Mouse (Mus musculus): ENCODE results near the gene Ulk4. TPM values are rescaled to one million over a fixed set of nuclear protein-coding genes. Genes with fewer than 3 reads are reported as not detected.

Gene Ulk4
- polyA plus RNA-seq, 1 experiment from 2014 or later: 198 TPM

DNA sequence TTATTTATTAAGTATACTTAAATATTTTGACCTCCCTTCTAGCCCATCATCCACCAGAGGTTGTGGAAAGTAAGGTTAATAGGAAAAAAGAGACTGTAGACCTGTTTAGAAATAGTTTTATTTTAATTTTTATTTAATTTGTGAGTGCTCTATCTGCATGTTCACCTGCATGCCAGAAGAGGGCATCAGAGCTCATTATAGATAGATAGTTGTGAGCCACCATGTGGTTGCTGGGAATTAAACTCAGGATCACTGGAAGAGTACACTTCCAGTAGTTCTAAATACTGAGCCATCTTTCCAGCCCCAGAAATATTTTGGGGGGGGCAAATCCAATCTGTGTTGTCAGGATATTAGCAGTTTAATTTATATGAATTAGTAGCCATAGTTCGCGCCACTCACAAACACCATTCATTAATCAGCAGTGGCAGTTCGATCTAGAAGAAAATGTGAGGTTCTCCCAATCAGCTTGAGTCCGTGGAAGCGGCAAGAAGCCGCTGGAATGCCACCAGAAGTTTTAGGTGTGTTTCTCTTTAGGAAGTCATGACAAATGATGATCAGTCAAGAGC is 6.7 kb upstream of the Ulk4 start:
- no peaks in the 10 kb centered on the region for H3K4me1 ChIP-seq
- H3K4me3 ChIP-seq: no peak overlapping the region
- WGBS: 99% methylated on average over 6 of the region's 6 CpGs
- H3K9me3 ChIP-seq: peaks cover 10% of the 10 kb centered on the region; the same call in 1 of the 2 replicates
- no peak for ATAC-seq (ENCODE audit: insufficient number of reproducible peaks, insufficient read depth, low FRiP score, low TSS enrichment)
- H3K27me3 ChIP-seq: no peaks in the 10 kb centered on the region
- H3K27ac ChIP-seq: no peak overlapping the region
- peaks cover 6% of the 10 kb centered on the region; the same call in 1 of the 2 replicates for H3K36me3 ChIP-seq
- no peak overlapping the region for H3K9ac ChIP-seq
- H3K4me2 ChIP-seq (replicated peaks): no peak overlapping the region

DNA sequence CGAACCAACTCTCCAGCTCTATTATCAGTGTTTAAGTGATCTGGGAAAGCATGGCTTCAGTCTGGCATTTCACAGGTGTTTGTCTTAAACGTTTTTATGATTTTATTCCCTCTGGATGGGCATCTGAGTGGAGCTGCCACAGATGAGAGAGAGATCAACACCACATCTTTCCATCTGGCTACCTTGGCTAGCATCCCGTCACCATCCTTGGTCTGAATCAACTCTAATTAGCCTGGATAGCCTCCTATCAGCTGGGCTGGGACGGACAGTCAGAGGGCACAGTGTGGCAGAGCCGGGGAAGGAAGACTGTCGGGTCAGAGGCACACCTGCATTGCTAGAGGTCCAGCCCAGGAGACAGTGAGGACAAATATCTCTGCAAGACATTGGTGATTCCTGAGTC is 4.9 kb upstream of the Ulk4 start:
- Histone ChIP-seq H3K36me3 (peaks cover 6% of the 10 kb centered on the region; the same call in 1 of the 2 replicates), H3K9ac (no peak overlapping the region), H3K27me3 (no peaks in the 10 kb centered on the region), H3K4me1 (0 out of 2 replicates have a peak, but pooled peaks cover 6% of the 10 kb centered on the region), H3K27ac (no peak overlapping the region), H3K4me2 (replicated peaks) (no peak overlapping the region), H3K9me3 (peaks cover 10% of the 10 kb centered on the region; the same call in 1 of the 2 replicates), H3K4me3 (no peak overlapping the region)
- no peak for ATAC-seq (ENCODE audit: insufficient number of reproducible peaks, insufficient read depth, low FRiP score, low TSS enrichment)
- 83% methylated on average over 6 of the region's 6 CpGs for WGBS

DNA sequence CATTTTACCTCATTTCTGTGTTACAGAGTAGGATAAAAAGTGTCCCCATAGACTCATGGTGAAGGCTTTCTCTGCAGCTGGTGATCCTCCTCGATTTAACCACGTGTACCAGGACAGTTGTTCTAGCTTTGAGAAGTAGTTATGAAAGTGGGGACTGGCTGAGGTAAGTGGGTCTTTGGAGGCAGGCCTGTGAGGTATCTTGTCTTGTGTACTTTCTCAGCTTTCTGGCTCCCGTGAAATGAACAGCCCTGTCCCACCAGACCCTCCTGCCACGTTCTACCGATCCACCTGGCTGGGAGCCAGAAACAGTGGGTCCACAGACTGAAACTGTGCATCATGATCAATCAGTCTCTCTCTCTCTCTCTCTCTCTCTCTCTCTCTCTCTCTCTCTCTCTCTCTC is 2.2 kb upstream of the Ulk4 start:
- no peak overlapping the region for H3K4me3 ChIP-seq
- 89% methylated on average over 5 of the region's 5 CpGs for WGBS
- H3K27me3 ChIP-seq: no peaks in the 10 kb centered on the region
- peaks cover 6% of the 10 kb centered on the region; the same call in 1 of the 2 replicates for H3K36me3 ChIP-seq
- no peak overlapping the region for H3K27ac ChIP-seq
- no peak for ATAC-seq (ENCODE audit: insufficient number of reproducible peaks, insufficient read depth, low FRiP score, low TSS enrichment)
- H3K4me2 ChIP-seq (replicated peaks): no peak overlapping the region
- peaks cover 10% of the 10 kb centered on the region; the same call in 1 of the 2 replicates for H3K9me3 ChIP-seq
- H3K4me1 ChIP-seq: 0 out of 2 replicates have a peak, but pooled peaks cover 9% of the 10 kb centered on the region
- H3K9ac ChIP-seq: no peak overlapping the region

DNA sequence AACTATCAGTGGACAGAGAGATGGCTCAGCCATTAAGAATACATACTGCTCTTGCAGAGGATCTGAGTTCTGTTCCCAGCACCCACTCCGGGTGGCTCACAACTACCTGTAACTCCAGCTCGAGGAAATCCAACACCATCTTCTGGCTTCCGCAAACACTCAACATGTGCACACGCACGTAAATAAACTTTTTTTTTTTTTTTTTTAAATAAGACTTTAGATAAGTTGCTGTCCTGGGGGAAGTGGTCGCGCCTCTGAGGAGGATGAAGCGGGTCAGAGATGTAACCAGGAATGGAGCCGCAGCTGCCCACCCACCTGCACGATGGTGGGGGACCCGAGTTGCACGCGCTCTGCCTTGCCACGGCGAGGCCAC is 266 bp downstream of the Ulk4 start:
- Histone ChIP-seq H3K27me3 (no peaks in the 10 kb centered on the region), H3K4me2 (replicated peaks) (peak overlapping the region; percentile 77), H3K4me1 (peaks cover 9% of the 10 kb centered on the region; the same call in 1 of the 2 replicates), H3K4me3 (peak overlapping the region; percentile 64), H3K27ac (no peak overlapping the region), H3K9me3 (no peaks in the 10 kb centered on the region), H3K9ac (peak overlapping the region; percentile 62), H3K36me3 (no peaks in the 10 kb centered on the region; the same call in 1 of the 2 replicates)
- ATAC-seq (ENCODE audit: insufficient number of reproducible peaks, insufficient read depth, low FRiP score, low TSS enrichment): peak; percentile 0; the same call in 1 of the 2 replicates
- 14% methylated on average over 15 of the region's 15 CpGs for WGBS

DNA sequence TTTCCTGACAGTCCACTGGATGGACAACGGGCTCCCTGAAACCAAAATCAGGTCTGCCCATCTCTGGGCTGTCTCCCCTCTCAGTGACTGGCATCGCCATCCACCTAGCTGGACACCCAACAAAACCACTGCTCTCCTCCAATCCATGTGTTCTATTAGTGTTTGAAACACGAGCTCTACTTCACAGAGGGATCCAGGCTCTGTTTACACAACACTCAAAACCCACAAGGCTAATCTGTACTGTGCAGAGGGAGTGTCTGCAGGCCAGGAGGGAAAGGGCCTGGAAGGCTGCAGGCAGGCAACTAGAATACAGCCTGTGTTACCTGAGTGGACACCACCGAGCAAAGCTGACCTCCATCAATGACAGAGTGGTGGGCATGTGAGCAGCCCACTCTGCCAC is 5.4 kb downstream of the Ulk4 start:
- WGBS: 64% methylated on average over 4 of the region's 4 CpGs
- no peaks in the 10 kb centered on the region for H3K36me3 ChIP-seq
- no peak overlapping the region for H3K9ac ChIP-seq
- peaks cover 2% of the 10 kb centered on the region; the same call in 1 of the 2 replicates for H3K4me1 ChIP-seq
- no peak overlapping the region for H3K27ac ChIP-seq
- no peaks in the 10 kb centered on the region for H3K9me3 ChIP-seq
- no peak for ATAC-seq (ENCODE audit: insufficient number of reproducible peaks, insufficient read depth, low FRiP score, low TSS enrichment)
- no peak overlapping the region for H3K4me3 ChIP-seq
- H3K4me2 ChIP-seq (replicated peaks): no peak overlapping the region
- no peaks in the 10 kb centered on the region for H3K27me3 ChIP-seq

DNA sequence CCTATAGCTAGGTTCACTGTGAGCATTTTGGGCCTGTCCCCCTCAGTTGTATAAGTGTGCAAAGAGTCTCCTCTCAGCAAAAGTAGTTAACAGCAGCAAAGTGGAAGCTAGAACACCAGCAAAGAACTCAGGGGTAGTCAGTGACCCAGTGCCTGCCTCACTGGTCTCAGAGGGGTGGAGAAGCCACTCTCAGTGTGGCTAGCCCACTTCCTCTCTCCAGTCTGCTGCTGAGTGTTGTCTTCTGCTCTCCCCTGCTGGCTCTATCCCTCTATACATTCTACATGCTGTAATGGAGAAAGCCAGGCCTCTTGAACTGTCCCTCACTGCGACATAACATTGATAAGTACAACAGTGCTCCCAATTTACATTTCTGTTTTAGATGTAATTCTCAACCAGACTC is 5.8 kb downstream of the Ulk4 start:
- Histone ChIP-seq H3K9me3 (no peaks in the 10 kb centered on the region), H3K9ac (no peak overlapping the region), H3K36me3 (no peaks in the 10 kb centered on the region), H3K27me3 (no peaks in the 10 kb centered on the region), H3K4me2 (replicated peaks) (no peak overlapping the region), H3K27ac (no peak overlapping the region), H3K4me3 (no peak overlapping the region), H3K4me1 (no peaks in the 10 kb centered on the region; the same call in 1 of the 2 replicates)
- no peak for ATAC-seq (ENCODE audit: insufficient number of reproducible peaks, insufficient read depth, low FRiP score, low TSS enrichment)
- 83% methylated on average over 1 of the region's 1 CpGs for WGBS

DNA sequence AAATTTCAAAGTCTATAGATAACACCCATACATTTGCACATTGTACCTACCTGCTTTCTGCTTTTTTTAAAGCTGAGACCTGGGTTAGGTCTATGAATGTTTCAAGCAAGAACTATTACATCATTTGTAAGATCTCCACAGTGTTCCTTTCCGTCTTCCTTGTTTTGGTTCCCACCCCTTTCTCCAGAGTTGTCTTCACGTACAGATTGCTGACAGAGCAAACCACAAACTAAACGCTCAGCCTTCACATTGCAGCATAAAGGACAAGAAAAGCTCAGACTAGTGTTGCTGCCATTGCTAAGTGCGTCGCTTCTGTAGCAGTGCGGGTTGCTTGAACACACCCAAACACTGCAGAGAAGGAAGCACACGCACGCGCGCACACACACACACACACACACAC is 11.7 kb downstream of the Ulk4 start:
- Histone ChIP-seq H3K27me3 (no peaks in the 10 kb centered on the region), H3K9me3 (no peaks in the 10 kb centered on the region), H3K4me2 (replicated peaks) (no peak overlapping the region), H3K4me3 (no peak overlapping the region), H3K27ac (no peak overlapping the region), H3K36me3 (no peaks in the 10 kb centered on the region), H3K4me1 (no peaks in the 10 kb centered on the region), H3K9ac (no peak overlapping the region)
- ATAC-seq (ENCODE audit: insufficient number of reproducible peaks, insufficient read depth, low FRiP score, low TSS enrichment): no peak
- WGBS: 81% methylated on average over 10 of the region's 10 CpGs

DNA sequence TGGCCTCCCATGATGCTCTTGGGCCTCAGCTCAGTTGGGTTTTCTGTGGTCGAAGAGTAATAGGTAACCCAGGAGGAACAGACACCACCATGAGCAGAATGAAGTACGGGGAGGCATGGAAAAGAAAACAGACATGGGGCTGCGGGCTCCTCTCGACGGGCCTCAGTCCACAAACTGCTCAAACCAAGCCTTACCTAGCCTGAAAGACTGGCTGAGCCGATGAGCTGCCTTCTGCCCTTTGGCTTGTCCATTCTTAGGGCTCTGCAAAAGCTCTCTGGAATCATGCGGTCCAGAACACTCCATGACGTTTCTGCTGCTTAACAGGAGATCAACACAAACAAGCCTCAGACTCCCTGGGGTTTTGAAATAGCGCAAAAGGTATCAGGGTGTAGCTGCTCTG is 19.9 kb downstream of the Ulk4 start:
- no peak overlapping the region for H3K9ac ChIP-seq
- H3K4me1 ChIP-seq: no peaks in the 10 kb centered on the region
- H3K9me3 ChIP-seq: no peaks in the 10 kb centered on the region
- no peak overlapping the region for H3K4me2 ChIP-seq (replicated peaks)
- H3K36me3 ChIP-seq: peaks cover 6% of the 10 kb centered on the region; the same call in 1 of the 2 replicates
- ATAC-seq (ENCODE audit: insufficient number of reproducible peaks, insufficient read depth, low FRiP score, low TSS enrichment): no peak
- H3K27ac ChIP-seq: no peak overlapping the region
- 77% methylated on average over 9 of the region's 9 CpGs for WGBS
- no peaks in the 10 kb centered on the region for H3K27me3 ChIP-seq
- H3K4me3 ChIP-seq: no peak overlapping the region

DNA sequence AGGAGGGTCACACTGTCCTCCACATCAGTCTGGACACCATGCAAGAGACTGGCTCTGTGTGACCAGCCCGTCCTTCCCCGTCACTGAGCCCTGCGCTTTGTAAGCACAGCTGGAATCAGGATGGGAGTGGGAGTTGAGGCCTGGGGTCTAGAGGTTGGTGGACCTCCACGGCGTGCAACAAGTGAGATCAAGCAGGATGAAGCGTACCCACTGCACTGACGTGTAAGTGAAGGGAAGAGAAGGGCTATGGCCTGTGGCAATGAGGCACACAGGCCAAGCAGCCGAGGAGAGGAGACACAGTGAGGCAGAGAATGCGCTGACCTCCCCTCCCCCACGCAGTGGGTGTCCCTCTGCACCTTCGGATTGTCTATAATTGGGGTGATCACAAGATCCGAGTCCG is 22.2 kb downstream of the Ulk4 start:
- WGBS: 92% methylated on average over 13 of the region's 13 CpGs
- H3K4me3 ChIP-seq: no peak overlapping the region
- peaks cover 6% of the 10 kb centered on the region; the same call in 1 of the 2 replicates for H3K36me3 ChIP-seq
- no peaks in the 10 kb centered on the region for H3K27me3 ChIP-seq
- H3K4me1 ChIP-seq: no peaks in the 10 kb centered on the region
- H3K27ac ChIP-seq: no peak overlapping the region
- H3K4me2 ChIP-seq (replicated peaks): no peak overlapping the region
- ATAC-seq (ENCODE audit: insufficient number of reproducible peaks, insufficient read depth, low FRiP score, low TSS enrichment): no peak
- H3K9me3 ChIP-seq: no peaks in the 10 kb centered on the region
- H3K9ac ChIP-seq: no peak overlapping the region

DNA sequence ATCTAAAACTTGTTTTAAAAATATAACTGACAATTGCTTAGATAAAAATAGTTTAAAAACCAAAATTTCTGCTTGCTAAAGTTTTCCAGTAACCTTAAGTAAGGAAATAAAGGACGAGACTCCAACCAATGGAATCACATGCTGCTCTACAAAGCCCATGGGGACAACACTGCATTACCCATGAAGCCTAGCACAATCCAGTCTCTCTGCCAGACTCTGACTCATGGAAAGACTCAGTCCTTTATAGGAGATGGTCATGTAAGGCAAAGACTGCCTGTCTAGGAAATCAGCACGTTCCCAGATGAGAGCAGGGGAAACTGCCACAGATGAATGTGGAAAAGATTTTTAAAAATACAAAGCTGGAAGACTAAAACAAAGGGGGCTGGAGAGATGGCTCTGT is 23.0 kb downstream of the Ulk4 start:
- peaks cover 6% of the 10 kb centered on the region; the same call in 1 of the 2 replicates for H3K36me3 ChIP-seq
- H3K9me3 ChIP-seq: no peaks in the 10 kb centered on the region
- WGBS: 87% methylated on average over 2 of the region's 2 CpGs
- no peak for ATAC-seq (ENCODE audit: insufficient number of reproducible peaks, insufficient read depth, low FRiP score, low TSS enrichment)
- no peaks in the 10 kb centered on the region for H3K4me1 ChIP-seq
- no peak overlapping the region for H3K4me3 ChIP-seq
- H3K27ac ChIP-seq: no peak overlapping the region
- H3K4me2 ChIP-seq (replicated peaks): no peak overlapping the region
- no peaks in the 10 kb centered on the region for H3K27me3 ChIP-seq
- H3K9ac ChIP-seq: no peak overlapping the region

DNA sequence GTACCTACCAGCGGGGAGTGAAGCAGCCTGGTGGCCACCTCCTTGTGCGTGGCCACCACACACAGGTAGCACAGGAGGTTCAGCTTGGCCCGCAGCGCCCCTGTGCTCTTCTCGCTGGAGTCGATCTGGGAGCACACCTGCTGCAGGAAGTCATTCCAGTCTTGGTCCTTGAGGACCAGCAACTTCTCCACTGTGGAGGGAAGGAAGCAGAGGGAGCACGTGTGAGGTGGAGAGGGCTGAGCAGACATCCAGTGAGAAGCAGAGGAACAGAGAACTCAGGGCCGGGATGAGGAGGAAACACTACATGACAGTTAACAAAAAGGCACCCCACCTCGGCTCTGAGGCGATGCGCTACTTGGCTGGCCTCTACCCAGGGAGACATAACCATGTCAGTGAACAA is 26.1 kb downstream of the Ulk4 start:
- no peak for ATAC-seq (ENCODE audit: insufficient number of reproducible peaks, insufficient read depth, low FRiP score, low TSS enrichment)
- WGBS: 92% methylated on average over 11 of the region's 11 CpGs
- Histone ChIP-seq H3K4me1 (no peaks in the 10 kb centered on the region), H3K27ac (no peak overlapping the region), H3K9ac (no peak overlapping the region), H3K36me3 (no peaks in the 10 kb centered on the region; the same call in 1 of the 2 replicates), H3K27me3 (no peaks in the 10 kb centered on the region), H3K4me2 (replicated peaks) (no peak overlapping the region), H3K9me3 (no peaks in the 10 kb centered on the region), H3K4me3 (no peak overlapping the region)

DNA sequence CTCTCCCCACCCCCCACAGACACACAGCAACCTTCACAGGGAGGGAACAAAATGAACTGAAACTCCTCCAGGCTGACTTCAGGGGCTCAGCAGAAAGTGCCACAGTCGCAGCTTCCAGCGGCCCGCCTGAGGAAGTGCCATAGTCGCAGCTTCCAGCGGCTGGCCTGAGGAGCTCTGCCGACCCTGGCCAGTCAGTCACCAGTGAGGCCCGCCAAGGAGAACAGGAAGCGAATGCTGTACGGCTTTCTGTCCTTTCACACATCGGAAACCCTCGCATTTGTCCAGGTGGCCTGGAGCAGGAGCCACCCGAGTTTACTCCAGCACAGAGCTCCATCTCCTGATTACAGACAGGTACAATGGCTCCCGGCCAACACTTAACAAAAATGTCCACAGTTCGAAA is 27.2 kb downstream of the Ulk4 start:
- Histone ChIP-seq H3K9me3 (no peaks in the 10 kb centered on the region), H3K36me3 (no peaks in the 10 kb centered on the region; the same call in 1 of the 2 replicates), H3K27me3 (no peaks in the 10 kb centered on the region), H3K4me3 (no peak overlapping the region), H3K9ac (no peak overlapping the region), H3K4me1 (no peaks in the 10 kb centered on the region), H3K27ac (no peak overlapping the region), H3K4me2 (replicated peaks) (no peak overlapping the region)
- WGBS: 44% methylated on average over 14 of the region's 14 CpGs
- no peak for ATAC-seq (ENCODE audit: insufficient number of reproducible peaks, insufficient read depth, low FRiP score, low TSS enrichment)

Data from embryonic facial prominence, embryonic 12.5 days (tissue).